Mouse (Mus musculus): Measurements from ENCODE around the gene Uso1. TPM values are rescaled to one million over a fixed set of nuclear protein-coding genes. Genes with fewer than 3 reads are reported as not detected.

Gene Uso1
- total RNA-seq (2015; ENCODE audit: low replicate concordance) = 28.5 and 44.9 TPM in 2 replicates
- total RNA-seq (2017; ENCODE audit: low replicate concordance) = 20.8 and 36.7 TPM in 2 replicates

DNA sequence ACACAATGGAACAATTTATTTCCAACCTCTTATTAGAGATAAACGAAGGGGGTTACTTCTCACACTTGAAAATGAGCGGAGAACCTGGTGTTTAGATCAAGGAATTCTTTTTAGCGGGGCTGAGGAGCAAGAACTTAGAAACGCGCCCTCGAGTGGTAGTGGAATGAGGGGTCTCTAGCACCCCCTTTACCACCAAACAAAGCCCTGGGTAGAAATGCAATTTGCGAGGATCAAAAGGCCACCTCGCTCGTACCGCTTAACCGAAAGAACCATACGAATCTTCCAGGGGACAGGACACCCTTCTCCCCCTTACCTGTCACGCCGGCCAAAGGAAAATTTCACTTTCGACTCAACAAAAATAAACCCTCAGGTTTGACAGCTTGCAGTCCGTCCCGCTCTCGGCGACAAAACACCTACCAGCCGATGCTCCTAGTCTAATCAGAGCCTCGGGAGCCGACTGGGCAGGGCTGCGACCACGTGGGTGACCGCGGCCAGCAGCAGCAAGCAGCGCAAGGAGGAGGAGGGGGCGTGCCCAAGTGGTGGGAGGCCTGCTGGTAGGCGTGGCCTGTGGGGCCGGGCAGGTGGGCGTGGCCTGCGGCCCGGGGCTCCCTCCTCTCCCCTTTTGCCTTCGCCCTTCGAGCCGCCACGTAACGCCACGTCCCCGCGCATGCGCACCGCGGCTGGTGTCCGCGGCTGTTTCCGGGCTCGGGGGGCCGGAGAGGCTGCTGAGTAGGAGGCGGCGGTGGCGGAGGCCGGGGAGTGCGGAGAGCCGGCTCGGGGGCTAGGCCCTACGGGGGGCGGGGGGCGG, at the start of gene Uso1:
Gene Uso1, plus strand, starts transcription at position 700 of the 808 bp plus-strand sequence.
- ATAC-seq (replicated peaks; ENCODE audit: low FRiP score, poor library complexity, severe bottlenecking) = peak; percentile 94

DNA sequence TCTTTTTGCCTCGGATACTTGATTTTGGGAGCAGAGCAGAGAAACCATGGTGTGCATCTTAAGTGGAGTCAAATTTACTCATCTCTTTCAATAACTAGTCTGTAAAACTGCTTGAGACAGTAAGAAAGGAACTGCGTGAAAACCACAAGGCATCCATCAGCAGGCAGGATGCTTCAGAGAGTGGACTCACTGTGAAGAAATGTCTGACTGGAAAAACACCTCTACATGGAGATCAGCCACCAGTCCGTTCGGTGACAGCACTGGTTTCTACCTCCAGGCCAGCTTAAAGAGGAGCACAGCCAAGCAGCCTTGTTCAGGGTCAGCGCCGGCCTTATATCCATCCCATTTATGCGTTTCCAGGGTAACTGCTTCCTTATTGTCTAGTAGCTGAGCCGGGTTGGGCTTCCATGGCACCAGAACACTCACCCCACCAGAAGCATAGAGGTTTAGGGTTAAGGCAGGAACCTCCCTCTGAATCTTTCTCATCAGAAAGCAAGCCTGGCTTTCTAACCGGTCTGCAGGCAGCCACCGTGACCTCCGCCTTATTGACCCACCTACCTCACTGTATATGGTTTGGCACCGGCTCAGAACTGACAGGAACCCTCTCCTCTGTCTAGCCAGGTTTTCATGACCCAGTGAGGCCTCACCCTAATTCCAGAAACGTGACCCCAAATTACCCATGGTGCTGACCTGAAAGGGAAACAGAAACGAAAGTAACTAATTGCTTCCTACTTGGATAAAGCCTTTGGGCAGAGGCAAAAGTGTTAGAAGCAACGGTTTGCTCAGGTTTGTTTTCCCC, 44.3 kb upstream of the Uso1 start:
- ATAC-seq (replicated peaks; ENCODE audit: low FRiP score, poor library complexity, severe bottlenecking) = peak; percentile 33

DNA sequence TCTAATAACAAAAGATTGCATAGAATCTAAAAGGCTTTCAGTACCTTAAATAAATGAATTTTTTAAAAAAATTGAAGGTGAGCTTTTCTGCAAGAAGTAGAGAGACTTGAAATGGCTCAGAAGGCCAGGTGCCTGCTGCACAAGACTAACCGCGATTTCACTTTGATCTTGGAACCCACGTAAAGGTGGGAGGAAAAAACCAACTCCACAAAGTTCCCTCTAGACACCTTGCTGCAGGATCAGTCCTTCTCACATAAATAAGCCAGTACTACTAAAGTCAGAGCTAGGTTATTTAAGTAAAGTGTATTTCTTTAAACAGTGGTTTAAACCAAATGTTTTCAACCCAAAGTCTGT, 43.7 kb upstream of the Uso1 start:
- ATAC-seq (replicated peaks; ENCODE audit: low FRiP score, poor library complexity, severe bottlenecking) = no peak

DNA sequence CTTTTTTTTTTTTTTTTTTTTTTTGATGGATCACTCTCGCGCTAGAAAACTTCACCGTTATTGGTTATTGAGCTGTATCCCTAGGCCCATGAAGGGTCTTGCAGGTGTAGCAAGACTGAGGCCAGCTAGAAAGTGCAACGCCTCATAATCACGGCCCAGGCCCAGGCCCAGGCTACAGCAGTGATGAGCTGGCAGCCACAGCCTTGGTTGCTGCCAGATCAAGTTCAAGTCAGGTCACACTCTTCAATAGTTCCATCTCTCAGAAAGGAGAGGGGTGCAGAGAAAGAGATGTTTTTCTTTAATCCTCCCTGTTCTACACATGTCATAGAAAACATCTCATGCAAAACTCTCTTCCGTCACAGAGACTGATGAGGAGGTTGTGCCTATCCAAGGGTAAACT, 41.0 kb upstream of the Uso1 start:
- no peak for ATAC-seq (replicated peaks; ENCODE audit: low FRiP score, poor library complexity, severe bottlenecking)

DNA sequence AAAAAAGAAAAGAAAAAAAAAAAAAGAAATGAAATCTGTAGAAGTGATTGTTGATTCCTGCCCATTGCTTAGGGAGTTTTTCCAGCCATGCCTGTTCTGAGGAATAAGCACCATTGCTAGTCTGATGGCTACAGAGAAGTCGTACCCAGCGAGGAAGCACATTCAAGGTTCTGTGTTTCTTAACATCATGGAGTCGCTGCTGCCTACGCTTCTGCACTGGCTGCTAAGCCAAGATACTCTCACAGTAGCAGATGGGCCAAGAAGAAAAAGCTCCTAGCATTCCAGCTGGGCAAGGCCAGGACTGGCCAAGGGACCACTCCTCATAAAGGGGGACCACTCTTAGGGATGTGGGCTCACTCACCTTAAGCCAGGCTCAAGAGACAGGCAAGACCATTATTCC, 40.0 kb upstream of the Uso1 start:
- ATAC-seq (replicated peaks; ENCODE audit: low FRiP score, poor library complexity, severe bottlenecking) = no peak

DNA sequence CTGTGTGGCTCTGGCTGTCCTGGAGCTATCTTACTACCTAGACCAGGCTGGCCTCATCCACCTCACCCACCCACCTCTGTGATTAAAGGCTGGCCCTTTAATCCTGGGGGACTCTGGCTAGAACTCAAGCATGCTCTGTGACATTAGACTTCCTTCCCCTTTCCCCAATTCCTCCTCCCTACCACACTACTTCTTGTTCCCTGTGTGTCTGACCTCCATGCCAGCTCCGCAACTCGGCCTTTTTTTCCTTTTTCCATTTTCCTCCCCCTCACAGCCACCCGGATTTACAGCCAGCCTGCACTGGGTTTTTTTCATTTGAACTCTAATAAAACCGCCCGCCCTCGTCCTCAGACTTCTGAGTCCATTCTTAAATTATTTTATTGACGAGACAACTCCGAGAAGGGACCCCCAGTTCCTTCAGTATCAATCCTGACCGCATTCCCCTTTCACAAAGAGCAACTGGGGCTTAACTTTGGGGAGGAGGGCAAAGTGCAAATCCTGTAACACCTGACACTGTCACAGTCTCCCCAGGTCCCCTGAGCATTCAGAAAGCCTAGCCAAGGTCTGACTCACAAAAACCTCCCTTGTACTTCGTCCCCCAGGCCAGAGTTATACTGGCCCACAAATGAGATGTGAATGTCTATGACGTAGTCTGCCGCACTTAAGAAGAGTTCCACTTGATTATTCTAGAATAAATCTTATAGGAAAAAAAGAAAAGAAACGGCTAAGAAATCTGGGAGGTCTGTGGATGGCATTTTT, 39.2 kb upstream of the Uso1 start:
- no peak for ATAC-seq (replicated peaks; ENCODE audit: low FRiP score, poor library complexity, severe bottlenecking)

DNA sequence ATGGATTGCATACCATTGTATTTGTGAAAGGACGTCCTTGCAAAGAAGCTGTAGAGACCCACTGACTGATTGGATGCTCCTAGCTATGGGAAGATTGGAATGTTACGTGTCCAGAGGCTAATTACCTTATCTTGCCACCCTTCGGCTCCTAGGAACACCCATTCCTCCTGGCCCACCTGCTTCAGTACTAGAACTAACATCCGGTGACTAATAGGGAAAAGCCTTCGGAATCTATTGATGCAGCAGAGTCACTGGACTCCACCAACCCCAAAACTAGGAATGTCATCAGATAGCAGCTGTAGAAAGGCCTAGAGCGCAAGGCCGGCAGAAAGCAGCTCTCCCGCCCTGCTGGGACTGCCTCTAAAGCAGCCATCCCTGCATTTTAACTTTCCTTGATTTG, 36.1 kb upstream of the Uso1 start:
- ATAC-seq (replicated peaks; ENCODE audit: low FRiP score, poor library complexity, severe bottlenecking) = no peak

DNA sequence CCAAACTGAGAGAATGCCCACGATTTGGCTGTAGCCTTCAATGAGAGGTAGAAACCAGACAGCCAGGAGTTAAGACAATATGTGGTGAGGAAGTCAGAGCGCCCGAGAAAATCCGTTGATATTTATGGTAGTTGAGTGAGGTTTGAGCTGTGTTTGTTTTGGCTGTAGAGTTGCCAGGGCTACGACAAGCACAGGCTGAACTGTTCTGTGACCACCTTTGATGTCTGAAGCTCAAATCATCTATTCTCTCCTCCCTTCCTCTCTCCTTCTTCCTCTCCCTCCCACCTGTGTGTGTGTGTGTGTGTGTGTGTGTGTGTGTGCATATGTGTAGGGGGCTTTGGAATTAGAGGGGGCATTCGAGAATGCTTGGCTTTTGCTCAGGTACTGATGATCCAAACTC, 34.7 kb upstream of the Uso1 start:
- ATAC-seq (replicated peaks; ENCODE audit: low FRiP score, poor library complexity, severe bottlenecking) = no peak

DNA sequence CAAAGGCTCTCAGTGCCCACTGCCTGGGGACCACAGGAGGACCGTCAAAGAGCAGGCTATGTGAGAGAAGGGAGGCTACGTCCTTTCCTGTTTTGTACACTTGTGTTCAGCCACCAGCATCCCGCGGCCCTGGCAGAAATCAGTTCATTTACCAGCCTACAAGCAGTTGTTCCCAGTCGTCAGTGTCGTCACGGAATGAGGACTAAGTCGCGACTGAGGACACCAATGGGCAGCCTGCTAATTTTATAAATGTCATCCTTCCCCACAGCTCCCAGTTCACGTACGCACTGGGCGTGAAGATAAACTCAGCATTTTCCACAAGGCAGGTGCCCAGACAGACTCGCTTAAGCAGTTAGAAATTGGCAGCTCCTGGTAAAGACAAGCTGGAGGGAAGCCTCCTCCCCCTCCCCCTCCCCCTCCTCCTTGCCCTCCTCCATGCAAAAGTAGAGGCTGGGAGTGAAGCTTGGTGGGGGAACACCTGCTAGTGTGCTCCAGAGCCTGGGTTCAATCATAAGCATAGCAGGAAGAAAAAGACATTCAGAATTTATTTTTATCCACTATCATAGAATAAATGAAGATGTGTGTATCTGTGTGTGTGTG, 33.8 kb upstream of the Uso1 start:
- ATAC-seq (replicated peaks; ENCODE audit: low FRiP score, poor library complexity, severe bottlenecking) = no peak

DNA sequence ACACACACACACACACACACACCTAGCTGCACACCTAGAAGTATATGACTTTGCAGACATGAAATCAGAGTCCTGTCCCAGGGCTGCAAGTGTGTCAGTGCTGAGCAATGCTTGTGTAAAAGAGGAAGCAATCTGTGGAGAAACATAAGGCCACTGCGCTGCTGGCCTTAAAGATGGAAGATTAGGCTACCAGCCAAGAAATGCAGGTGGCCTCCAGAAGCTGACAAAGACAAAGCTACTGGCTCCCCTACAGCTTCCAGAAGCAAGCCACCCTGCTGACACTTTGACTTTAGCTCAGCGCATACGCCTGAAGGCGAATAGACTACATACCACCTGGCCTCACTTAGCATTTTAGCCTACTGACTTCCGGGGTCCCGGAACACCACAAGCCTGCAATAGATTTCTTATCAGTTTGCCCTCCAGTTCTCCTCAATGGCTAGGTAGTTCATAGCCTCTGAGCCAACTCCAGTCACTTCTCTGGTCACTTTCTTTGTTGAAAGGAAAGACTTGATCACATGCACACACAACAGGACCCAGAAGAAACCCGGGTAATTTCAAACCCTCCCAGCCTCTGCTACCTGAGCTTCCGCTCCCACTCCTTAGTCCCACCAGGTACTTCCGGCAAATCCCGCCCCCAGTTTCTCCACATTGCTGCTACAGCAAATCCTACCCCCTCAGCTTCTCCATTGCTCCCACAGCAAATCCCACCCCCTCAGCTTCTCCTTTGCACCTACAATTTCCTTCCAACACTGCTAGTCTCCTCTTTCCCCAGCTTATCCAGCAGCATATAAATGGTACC, 31.2 kb upstream of the Uso1 start:
- ATAC-seq (replicated peaks; ENCODE audit: low FRiP score, poor library complexity, severe bottlenecking) = no peak

DNA sequence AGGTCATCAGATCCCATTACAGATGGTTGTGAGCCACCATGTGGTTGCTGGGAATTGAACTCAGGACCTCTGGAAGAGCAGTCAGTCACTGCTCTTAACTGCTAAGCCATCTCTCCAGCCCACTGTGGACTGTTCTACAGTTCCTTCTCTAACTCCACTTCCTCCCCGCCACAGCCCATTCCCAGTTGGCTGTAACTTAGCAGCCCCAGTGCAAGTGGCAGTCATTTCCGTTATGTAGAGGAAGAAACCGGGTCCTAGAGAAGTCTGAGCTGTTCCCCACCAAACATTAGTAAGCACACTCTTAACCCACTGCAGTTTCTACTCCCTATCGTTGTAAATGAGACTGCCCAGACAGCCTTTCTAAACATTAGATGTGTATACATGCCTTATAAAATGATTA, 30.5 kb upstream of the Uso1 start:
- no peak for ATAC-seq (replicated peaks; ENCODE audit: low FRiP score, poor library complexity, severe bottlenecking)

DNA sequence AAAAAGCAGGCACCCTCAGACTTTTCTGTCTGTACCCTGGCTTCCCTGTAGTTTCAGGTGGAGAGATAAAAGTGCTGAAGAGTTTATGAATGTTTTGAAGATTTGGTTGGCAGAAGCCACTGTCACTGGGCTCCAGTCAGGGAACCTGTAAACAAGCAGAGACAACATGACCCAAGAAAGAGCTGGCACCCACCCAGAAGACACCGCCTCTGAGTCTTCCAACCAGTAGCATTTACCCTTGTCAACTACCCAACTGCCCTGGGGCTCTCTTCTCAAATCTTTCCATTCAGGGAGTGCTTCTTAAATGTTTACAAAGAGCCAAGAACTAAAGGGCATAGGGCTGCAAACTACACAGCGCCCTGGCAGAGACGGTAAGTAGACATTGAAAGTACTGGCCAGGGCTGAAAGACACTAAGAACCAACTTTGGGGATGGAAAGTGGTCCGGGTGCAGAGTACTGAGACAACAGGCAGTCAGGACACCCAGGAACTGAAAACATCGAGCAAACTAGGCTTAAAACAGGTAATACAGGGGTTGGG, 26.9 kb upstream of the Uso1 start:
- no peak for ATAC-seq (replicated peaks; ENCODE audit: low FRiP score, poor library complexity, severe bottlenecking)

DNA sequence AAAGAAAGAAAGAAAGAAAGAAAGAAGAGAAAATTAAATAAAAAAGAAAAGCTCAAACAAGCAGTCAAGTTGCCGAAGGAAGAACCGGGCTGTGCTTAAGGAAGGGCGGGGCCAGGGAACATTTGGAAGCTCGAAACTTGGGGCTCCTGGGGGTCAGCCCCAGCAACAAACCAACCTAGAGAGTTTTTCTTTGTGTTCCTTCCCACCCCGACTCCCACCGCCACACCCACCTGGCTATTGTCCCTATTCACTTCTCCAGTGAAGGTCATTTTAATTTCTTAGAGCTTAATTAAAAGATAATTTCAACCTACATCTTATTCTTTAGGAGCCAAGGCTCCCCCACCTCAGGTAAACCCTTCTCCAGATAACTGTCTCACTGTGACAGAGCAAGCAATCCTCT, 25.6 kb upstream of the Uso1 start:
- ATAC-seq (replicated peaks; ENCODE audit: low FRiP score, poor library complexity, severe bottlenecking) = no peak

DNA sequence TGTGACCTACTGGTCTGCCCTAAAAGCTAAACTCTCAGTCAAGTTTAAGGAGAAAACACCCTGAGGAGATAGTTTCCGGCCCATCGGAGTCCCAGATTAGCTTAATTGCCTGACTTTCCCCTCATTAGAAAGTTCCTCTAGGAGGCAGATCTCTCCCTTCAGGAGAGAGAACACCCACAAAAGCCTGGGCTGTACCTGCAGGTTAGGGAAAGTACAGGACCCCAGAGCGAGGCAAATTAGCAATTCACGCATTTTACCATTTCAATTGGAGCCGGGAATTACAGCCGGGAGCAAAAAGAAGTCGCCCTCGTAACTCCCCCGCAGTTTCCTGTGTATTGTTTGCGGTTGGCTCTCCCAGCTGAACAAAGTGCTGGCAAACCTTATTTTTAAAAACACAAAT, 25.2 kb upstream of the Uso1 start:
- ATAC-seq (replicated peaks; ENCODE audit: low FRiP score, poor library complexity, severe bottlenecking) = no peak

DNA sequence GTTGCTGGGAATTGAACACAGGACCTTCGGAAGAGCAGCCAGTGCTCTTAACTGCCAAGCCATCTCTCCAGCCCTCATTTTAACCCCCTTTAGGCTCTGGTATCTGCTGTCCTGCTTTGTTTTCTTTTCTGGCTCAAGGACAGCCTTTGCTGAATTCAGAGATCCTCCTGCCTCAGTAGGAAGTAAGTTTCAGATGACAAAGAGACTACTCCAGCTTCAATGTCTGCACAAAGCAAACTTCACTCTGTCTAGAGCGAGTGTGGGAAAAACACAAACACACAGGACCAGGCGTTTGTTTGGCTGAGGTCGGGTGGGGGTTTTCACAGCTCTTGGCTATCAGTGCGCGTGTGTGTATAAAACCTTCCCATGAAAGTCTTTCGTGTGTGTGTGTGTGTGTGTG, 24.3 kb upstream of the Uso1 start:
- no peak for ATAC-seq (replicated peaks; ENCODE audit: low FRiP score, poor library complexity, severe bottlenecking)

DNA sequence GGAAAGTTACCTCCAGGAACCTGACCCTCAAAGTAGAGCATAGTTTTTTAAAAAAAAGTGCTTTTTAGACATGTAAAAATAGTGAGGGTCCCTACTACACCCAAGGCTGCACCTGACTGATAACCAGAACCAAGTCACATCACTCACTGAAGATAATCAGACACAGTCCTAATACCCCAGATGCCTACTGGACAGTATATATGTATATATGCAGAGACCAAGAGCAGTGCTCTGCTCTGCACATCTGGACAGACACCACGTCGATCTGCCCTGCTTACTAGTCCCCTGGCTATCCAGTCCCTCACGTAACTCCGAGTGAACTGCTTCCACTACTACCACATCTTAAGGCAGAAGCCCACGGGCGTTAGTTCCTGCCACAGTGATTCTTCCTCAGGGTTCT, 23.5 kb upstream of the Uso1 start:
- no peak for ATAC-seq (replicated peaks; ENCODE audit: low FRiP score, poor library complexity, severe bottlenecking)

DNA sequence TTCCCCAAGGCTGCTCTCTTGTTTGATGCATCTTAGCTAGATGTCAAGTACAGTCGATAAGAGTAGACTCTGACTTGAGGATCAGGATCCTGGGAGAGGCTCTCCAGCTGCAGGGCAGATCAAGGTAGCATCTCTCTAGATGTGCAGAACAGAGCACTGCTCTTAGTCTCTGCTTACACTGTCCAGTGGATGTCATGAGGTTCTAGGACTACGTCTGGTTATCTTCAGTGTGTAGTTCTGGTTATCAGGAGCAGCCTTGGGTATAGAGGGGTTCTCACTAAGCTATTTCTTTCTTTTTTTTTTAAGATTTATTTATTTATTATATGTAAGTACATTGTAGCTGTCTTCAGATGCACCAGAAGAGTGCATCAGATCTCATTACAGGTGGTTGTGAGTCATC, 22.8 kb upstream of the Uso1 start:
- ATAC-seq (replicated peaks; ENCODE audit: low FRiP score, poor library complexity, severe bottlenecking) = no peak

DNA sequence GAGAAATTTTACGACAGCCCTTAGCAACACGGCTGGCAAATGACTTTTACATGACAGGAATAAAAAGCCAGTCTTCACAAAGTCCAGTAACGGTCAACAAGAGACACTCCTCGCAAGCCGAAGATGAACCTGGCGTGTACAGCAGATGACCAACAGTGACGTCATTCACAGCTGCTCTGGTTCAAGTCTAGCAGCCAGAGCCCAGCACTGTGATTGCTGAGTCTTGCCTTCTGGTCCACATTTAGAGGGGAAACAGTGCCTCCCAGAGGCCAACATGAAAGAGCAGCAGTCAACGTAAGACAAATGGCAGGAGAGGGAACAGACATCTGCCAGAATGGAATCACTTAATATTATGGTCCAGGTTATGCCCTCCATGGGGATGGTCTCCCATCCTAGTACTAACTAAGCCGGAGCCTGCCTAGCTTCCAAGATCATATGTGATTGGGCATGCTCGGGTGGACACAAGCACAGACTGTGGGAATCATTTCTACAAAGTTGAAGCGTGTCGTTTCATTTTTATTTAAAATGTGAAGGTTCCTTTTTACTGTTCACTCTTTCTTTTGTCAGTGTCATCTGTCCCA, 19.8 kb upstream of the Uso1 start:
- peak; percentile 69; the same call in 1 of the 2 replicates for ATAC-seq (replicated peaks; ENCODE audit: low FRiP score, poor library complexity, severe bottlenecking)

DNA sequence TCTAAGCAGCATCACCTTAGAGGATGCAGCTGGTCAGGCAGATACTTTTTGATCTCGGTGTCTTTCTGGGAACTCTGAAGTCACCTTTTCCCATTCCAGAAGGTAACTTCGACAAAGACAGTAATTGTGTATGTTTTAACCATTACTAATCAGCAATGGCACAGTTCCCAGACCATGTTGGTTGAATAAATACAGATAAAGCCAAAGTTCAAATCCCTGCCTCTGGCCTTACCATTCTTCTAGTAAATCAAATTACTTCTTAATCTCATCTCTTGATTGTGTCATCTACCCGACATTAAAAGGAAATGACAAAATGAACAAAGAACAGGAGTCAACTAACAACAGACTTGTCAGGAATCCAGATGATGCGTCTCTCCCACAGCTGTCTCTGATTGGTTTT, 16.1 kb upstream of the Uso1 start:
- ATAC-seq (replicated peaks; ENCODE audit: low FRiP score, poor library complexity, severe bottlenecking) = no peak
